Comparison of ENCODE assay signal across 21 mouse cellular contexts in the genomic region with DNA sequence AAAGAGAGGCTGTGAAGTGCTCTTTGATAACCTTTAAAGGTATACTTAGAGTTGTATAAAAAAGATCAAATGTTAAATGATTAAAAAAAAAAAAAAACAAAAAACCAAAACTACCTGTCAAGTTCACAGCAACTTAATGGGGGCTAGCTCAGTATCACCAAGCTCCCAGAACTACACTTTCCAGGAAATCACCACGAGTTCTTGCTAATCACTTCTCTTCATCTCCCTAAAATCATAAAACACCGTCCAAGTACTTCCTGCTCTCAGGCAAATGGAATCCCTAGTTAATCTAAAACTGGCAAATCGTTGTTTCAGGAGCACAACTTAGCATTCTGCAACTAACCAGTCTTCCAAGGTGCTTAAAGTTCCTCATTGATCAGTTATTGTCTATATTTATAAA. TPM values are rescaled to one million over a fixed set of nuclear protein-coding genes. Genes with fewer than 3 reads are reported as not detected.
DNase-seq lines count a peak whose midpoint lies in the region; ATAC-seq and TF ChIP-seq lines count a peak whose summit lies in the region.
"Had no signal": no experiment of that assay in that cellular context is flagged by ENCODE, and none has a peak within 500 bp of the region (broad histone marks: within the 10 kb centered on the region; RNA-seq: fewer than 3 reads in every experiment).

No protein-coding gene starts in this region.

- no peak for ATAC-seq in intestine, postnatal 0 days
- ATAC-seq in intestine, embryonic 15.5 days, result no peak
- no peak for ATAC-seq in liver, postnatal 0 days
- ATAC-seq in liver, embryonic 12.5 days, result no peak
- ATAC-seq in forebrain, embryonic 11.5 days (replicated peaks; ENCODE audit: low FRiP score), result no peak
- ATAC-seq: forebrain, embryonic 13.5 days; forebrain, postnatal 0 days; inflammation-experienced regulatory T-cells, adult 6 months had no signal

- no peaks in the 10 kb centered on the region for H3K27me3 ChIP-seq in intestine, postnatal 0 days (replicated peaks; ENCODE audit: control insufficient read depth, insufficient read depth, low read length)
- no peaks in the 10 kb centered on the region for H3K27me3 ChIP-seq in intestine, embryonic 15.5 days (replicated peaks)
- H3K27me3 ChIP-seq in liver, postnatal 0 days (ENCODE audit: insufficient read depth, low read length), result no peaks in the 10 kb centered on the region
- no peaks in the 10 kb centered on the region for H3K27me3 ChIP-seq in liver, embryonic 12.5 days (replicated peaks)
- H3K27me3 ChIP-seq in forebrain, embryonic 11.5 days (ENCODE audit: control insufficient read depth, insufficient read depth, low read length), result no peaks in the 10 kb centered on the region
- H3K27me3 ChIP-seq: embryonic facial prominence, embryonic 13.5 days; forebrain, embryonic 13.5 days; heart, embryonic 12.5 days; hindbrain, embryonic 15.5 days had no signal

- H3K4me1 ChIP-seq in intestine, postnatal 0 days (replicated peaks; ENCODE audit: control insufficient read depth, insufficient read depth, low read length), result peaks cover 6% of the 10 kb centered on the region; the same call in 1 of the 2 replicates
- 0 out of 2 replicates have a peak, but pooled peaks cover 6% of the 10 kb centered on the region for H3K4me1 ChIP-seq in intestine, embryonic 15.5 days (replicated peaks)
- peaks cover 21% of the 10 kb centered on the region for H3K4me1 ChIP-seq in liver, postnatal 0 days (ENCODE audit: insufficient read depth)
- H3K4me1 ChIP-seq in liver, embryonic 12.5 days, result peaks cover 62% of the 10 kb centered on the region
- peaks cover 3% of the 10 kb centered on the region for H3K4me1 ChIP-seq in forebrain, embryonic 11.5 days (replicated peaks; ENCODE audit: control insufficient read depth, insufficient read depth, low read length)

- no peak for TF ChIP-seq CTCF in intestine, postnatal 0 days (IDR thresholded peaks at IDR 0.05; ENCODE audit: low read depth)
- no peak for TF ChIP-seq CTCF in liver, postnatal 0 days (IDR thresholded peaks at IDR 0.05; ENCODE audit: low read depth)

- peak overlapping the region; percentile 76; the same call in 1 of the 2 replicates for H3K27ac ChIP-seq in intestine, postnatal 0 days (ENCODE audit: low read depth, low read length)
- no peak overlapping the region for H3K27ac ChIP-seq in intestine, embryonic 15.5 days
- no peak overlapping the region for H3K27ac ChIP-seq in liver, postnatal 0 days (ENCODE audit: low read depth)
- H3K27ac ChIP-seq in liver, embryonic 12.5 days, result no peak overlapping the region
- no peak overlapping the region for H3K27ac ChIP-seq in forebrain, embryonic 11.5 days (ENCODE audit: low read depth, low read length)
- H3K27ac ChIP-seq: embryonic facial prominence, embryonic 13.5 days; forebrain, embryonic 13.5 days; hindbrain, embryonic 15.5 days had no signal

- no peak overlapping the region for H3K4me2 ChIP-seq in intestine, postnatal 0 days (replicated peaks; ENCODE audit: low read depth)
- no peak overlapping the region for H3K4me2 ChIP-seq in intestine, embryonic 15.5 days (replicated peaks)
- no peak overlapping the region for H3K4me2 ChIP-seq in liver, postnatal 0 days (ENCODE audit: low read depth, low read length)
- H3K4me2 ChIP-seq in liver, embryonic 12.5 days, result no peak overlapping the region
- no peak overlapping the region for H3K4me2 ChIP-seq in forebrain, embryonic 11.5 days (ENCODE audit: low read depth, low read length, severe bottlenecking)
- H3K4me2 ChIP-seq: embryonic facial prominence, embryonic 13.5 days; forebrain, embryonic 13.5 days; heart, embryonic 12.5 days; hindbrain, embryonic 15.5 days had no signal

- 25% methylated on average over 3 of the region's 3 CpGs for WGBS in intestine, postnatal 0 days
- 55% methylated on average over 3 of the region's 3 CpGs for WGBS in intestine, embryonic 15.5 days
- WGBS in liver, postnatal 0 days (ENCODE audit: insufficient replicate concordance), result 25% methylated on average over 3 of the region's 3 CpGs
- 19% methylated on average over 3 of the region's 3 CpGs for WGBS in liver, embryonic 12.5 days (ENCODE audit: insufficient replicate concordance)
- 88% methylated on average over 3 of the region's 3 CpGs for WGBS in forebrain, embryonic 11.5 days

- no peak for DNase-seq in liver, postnatal 0 days
- DNase-seq in MEL-GATA-1-ER (ENCODE audit: extremely low read depth, low read depth), result peak; percentile 56
- DNase-seq in induced T-regulatory cell, adult 2 months (ENCODE audit: low read depth), result peak; percentile 22
- DNase-seq in urinary bladder, postnatal 10 days (ENCODE audit: low spot score), result no peak
- no peak for DNase-seq in forebrain, embryonic 11.5 days (ENCODE audit: low spot score)
- DNase-seq: adrenal gland, adult 2 months; adrenal gland, postnatal 25 days; cerebellum, adult 11-12 months; cerebellum, adult 9-10 months; cerebellum, postnatal 25 days; forebrain, postnatal 0 days; gastrocnemius, postnatal 14 days; heart, postnatal 36 days had no signal

- H3K36me3 ChIP-seq in intestine, postnatal 0 days (ENCODE audit: control insufficient read depth, insufficient read depth), result no peaks in the 10 kb centered on the region
- H3K36me3 ChIP-seq in intestine, embryonic 15.5 days, result no peaks in the 10 kb centered on the region
- no peaks in the 10 kb centered on the region for H3K36me3 ChIP-seq in liver, postnatal 0 days (replicated peaks; ENCODE audit: insufficient read depth, low read length)
- peaks cover 5% of the 10 kb centered on the region; the same call in 1 of the 2 replicates for H3K36me3 ChIP-seq in liver, embryonic 12.5 days
- no peaks in the 10 kb centered on the region for H3K36me3 ChIP-seq in forebrain, embryonic 11.5 days (ENCODE audit: control insufficient read depth, insufficient read depth, low read length)
- H3K36me3 ChIP-seq: heart, embryonic 12.5 days; hindbrain, embryonic 15.5 days had no signal

- H3K9ac ChIP-seq in intestine, postnatal 0 days (ENCODE audit: low read depth, low read length), result no peak overlapping the region
- H3K9ac ChIP-seq in intestine, embryonic 15.5 days, result no peak overlapping the region
- no peak overlapping the region for H3K9ac ChIP-seq in liver, postnatal 0 days (replicated peaks)
- H3K9ac ChIP-seq in liver, embryonic 12.5 days, result no peak overlapping the region
- H3K9ac ChIP-seq in forebrain, embryonic 11.5 days (ENCODE audit: low read length), result no peak overlapping the region
- H3K9ac ChIP-seq: embryonic facial prominence, embryonic 13.5 days; forebrain, embryonic 13.5 days; forebrain, postnatal 0 days; heart, embryonic 12.5 days; hindbrain, embryonic 15.5 days had no signal

- no peak overlapping the region for H3K4me3 ChIP-seq in intestine, postnatal 0 days (ENCODE audit: low read depth, low read length)
- H3K4me3 ChIP-seq in intestine, embryonic 15.5 days (replicated peaks), result no peak overlapping the region
- H3K4me3 ChIP-seq in liver, postnatal 0 days (ENCODE audit: low read depth, low read length), result no peak overlapping the region
- H3K4me3 ChIP-seq in liver, embryonic 12.5 days, result no peak overlapping the region
- no peak overlapping the region for H3K4me3 ChIP-seq in forebrain, embryonic 11.5 days (ENCODE audit: low read depth, low read length)
- H3K4me3 ChIP-seq: embryonic facial prominence, embryonic 13.5 days; forebrain, embryonic 13.5 days; heart, embryonic 12.5 days; hindbrain, embryonic 15.5 days had no signal

- peak; percentile 56 for TF ChIP-seq EP300 in liver, postnatal 0 days (IDR thresholded peaks at IDR 0.05; ENCODE audit: low read depth)

- no peaks in the 10 kb centered on the region for H3K9me3 ChIP-seq in intestine, postnatal 0 days (ENCODE audit: control insufficient read depth)
- H3K9me3 ChIP-seq in intestine, embryonic 15.5 days, result no peaks in the 10 kb centered on the region
- no peaks in the 10 kb centered on the region for H3K9me3 ChIP-seq in liver, postnatal 0 days (ENCODE audit: low read length)
- H3K9me3 ChIP-seq in liver, embryonic 12.5 days (replicated peaks), result no peaks in the 10 kb centered on the region
- no peaks in the 10 kb centered on the region for H3K9me3 ChIP-seq in forebrain, embryonic 11.5 days (ENCODE audit: control insufficient read depth, low read length)
- H3K9me3 ChIP-seq: embryonic facial prominence, embryonic 13.5 days; forebrain, embryonic 13.5 days; heart, embryonic 12.5 days; hindbrain, embryonic 15.5 days had no signal

RNA-seq across cellular contexts. Expression of a gene that starts 3.1 kb away (rescaled TPM):
- 73.5 and 80.7 TPM in 2 replicates for polyA plus RNA-seq in intestine, postnatal 0 days (2015; fragmentation: Nextera tagmentation; extraction: Ambion mirVana)
- polyA plus RNA-seq in intestine, embryonic 15.5 days (2015; fragmentation: Nextera tagmentation; extraction: Ambion mirVana), result 52.7 and 52.8 TPM in 2 replicates
- 8.8 and 9.4 TPM in 2 replicates for polyA plus RNA-seq in liver, postnatal 0 days (2015; fragmentation: Nextera tagmentation; extraction: Ambion mirVana)
- 19.4 and 19.5 TPM in 2 replicates for polyA plus RNA-seq in liver, embryonic 12.5 days (2016; fragmentation: Nextera tagmentation; extraction: Ambion mirVana)
- polyA plus RNA-seq in forebrain, embryonic 11.5 days (2014; fragmentation: Nextera tagmentation; extraction: Ambion mirVana), result 68.9 and 75.4 TPM in 2 replicates

RNA-seq across cellular contexts. Expression of a gene that starts 3.2 kb away (rescaled TPM):
- polyA plus RNA-seq in intestine, postnatal 0 days (2015; fragmentation: Nextera tagmentation; extraction: Ambion mirVana), result 16.3 and 16.6 TPM in 2 replicates
- polyA plus RNA-seq in intestine, embryonic 15.5 days (2015; fragmentation: Nextera tagmentation; extraction: Ambion mirVana), result 31.0 and 33.8 TPM in 2 replicates
- 7.3 and 8.6 TPM in 2 replicates for polyA plus RNA-seq in liver, postnatal 0 days (2015; fragmentation: Nextera tagmentation; extraction: Ambion mirVana)
- polyA plus RNA-seq in liver, embryonic 12.5 days (2016; fragmentation: Nextera tagmentation; extraction: Ambion mirVana), result 20.7 and 21.0 TPM in 2 replicates
- polyA plus RNA-seq in forebrain, embryonic 11.5 days (2014; fragmentation: Nextera tagmentation; extraction: Ambion mirVana), result 26.7 and 29.3 TPM in 2 replicates

RNA-seq across cellular contexts. Expression of a gene that starts 53.7 kb away (rescaled TPM):
- polyA plus RNA-seq in intestine, postnatal 0 days (2015; fragmentation: Nextera tagmentation; extraction: Ambion mirVana), result 20.3 and 20.4 TPM in 2 replicates
- 42.0 and 42.4 TPM in 2 replicates for polyA plus RNA-seq in intestine, embryonic 15.5 days (2015; fragmentation: Nextera tagmentation; extraction: Ambion mirVana)
- polyA plus RNA-seq in liver, postnatal 0 days (2015; fragmentation: Nextera tagmentation; extraction: Ambion mirVana), result 26.7 and 29.2 TPM in 2 replicates
- polyA plus RNA-seq in liver, embryonic 12.5 days (2016; fragmentation: Nextera tagmentation; extraction: Ambion mirVana), result 38.3 and 39.6 TPM in 2 replicates
- 45.5 and 49.2 TPM in 2 replicates for polyA plus RNA-seq in forebrain, embryonic 11.5 days (2014; fragmentation: Nextera tagmentation; extraction: Ambion mirVana)

Comparison
In these comparisons a context has a peak if more than half of its experiments do, and no peak if none do; other contexts are left out.
1. DNase-seq: peak in MEL-GATA-1-ER (single experiment) and induced T-regulatory cell, adult 2 months (single experiment); none in liver, postnatal 0 days (single experiment), urinary bladder, postnatal 10 days (single experiment) and forebrain, embryonic 11.5 days (single experiment).